Mouse (Mus musculus): Measurements from ENCODE around the gene Ncbp1.

The Ncbp1 gene

GRCm38 (mm10) chr4:46201834-46202561 lies 63.6 kb downstream of the Ncbp1 start:
- DNase-seq (ENCODE audit: low read depth, low spot score) = peak; percentile 75

DNA sequence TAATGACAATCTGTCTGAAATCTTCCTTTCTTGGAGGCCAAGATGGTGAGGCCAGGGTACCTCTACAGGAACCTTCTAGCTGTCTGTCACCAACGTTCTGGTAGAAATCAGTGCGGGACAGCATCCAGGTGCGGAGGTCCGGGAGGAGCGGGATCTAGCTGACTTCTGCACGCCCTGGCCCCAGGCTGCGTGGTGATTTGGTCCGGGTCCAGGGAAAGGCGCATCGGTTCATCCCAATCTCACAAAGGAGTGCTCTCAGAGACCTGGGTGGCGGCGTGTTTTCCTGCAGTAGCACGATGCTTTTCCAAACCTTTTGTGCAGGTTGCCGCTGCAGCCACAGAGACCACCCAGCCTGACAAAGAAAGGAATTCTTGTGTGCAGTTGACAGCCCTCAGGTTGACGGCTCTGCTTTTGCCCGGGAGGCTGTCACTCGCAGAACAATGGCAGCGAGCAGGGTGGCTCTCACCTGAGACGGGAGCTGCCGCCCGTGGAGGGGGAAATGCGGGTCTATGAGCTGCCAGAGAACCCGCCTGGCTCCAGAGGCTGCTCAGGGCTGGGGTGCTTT lies 64.2 kb downstream of the Ncbp1 start:
- peak; percentile 16 for DNase-seq (ENCODE audit: low read depth, low spot score)

GRCm38 (mm10) chr4:46221090-46221489 lies 82.7 kb downstream of the Ncbp1 start:
- no peak for DNase-seq (ENCODE audit: low read depth, low spot score)
